Mouse (Mus musculus) Muller cell, postnatal 12 days (primary cell): ENCODE measurements at regions not wholly inside any gene's neighbourhood (a gene's known extent, or its start where the extent isn't known, plus 50 kb on each side); places are given as distances from the start of the nearest gene placed in this dataset.

Experiments used
- DNase-seq: peaks from one replicate; pipeline ENCODE4 v3.0.0-alpha.2; 2015; ENCODE audit errors: inconsistent ontology term

DNA sequence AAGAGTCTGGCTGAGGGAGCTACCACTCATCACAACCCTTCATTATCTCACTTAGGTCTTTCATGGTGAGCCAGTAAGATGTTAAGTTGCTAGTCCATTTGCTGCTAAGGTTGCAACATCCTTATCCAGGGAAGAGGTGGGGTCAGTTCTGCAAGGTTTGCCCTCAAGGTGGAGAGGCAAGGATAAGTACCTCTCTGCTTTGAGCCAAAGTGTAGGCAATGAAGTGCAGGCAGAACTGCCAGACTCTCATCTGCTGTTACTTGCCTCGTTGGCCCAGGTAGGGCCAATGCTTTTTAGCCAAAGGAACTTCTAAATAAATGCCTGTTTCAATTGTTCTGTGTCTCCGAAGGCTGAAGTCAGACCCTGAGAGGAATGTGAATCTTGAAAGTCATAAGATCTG is 59.6 kb upstream of the Lclat1 start:
- no peak for DNase-seq

DNA sequence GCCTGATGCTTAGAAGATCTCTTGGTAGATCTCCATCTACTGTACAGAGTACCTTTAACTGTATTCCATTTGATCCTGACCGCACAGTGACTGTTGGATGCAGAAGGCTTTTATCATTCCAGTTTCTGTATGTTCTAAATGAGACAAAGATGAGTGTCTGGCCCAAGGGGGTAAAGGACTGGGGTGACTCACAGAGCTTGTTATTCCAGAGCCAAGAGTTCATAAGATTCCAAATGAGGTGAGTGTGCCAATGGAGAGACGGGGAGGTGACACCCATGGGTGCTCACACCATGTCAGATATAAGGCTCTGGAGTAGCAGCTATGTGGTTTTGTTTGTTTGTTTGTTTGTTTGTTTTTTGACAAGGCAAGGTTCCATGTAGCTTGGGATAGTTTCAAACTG is 54.8 kb upstream of the Lclat1 start:
- no peak for DNase-seq

GRCm38 (mm10) chr17:73053479-73054215 is 54.1 kb upstream of the Lclat1 start:
- DNase-seq, result no peak

DNA sequence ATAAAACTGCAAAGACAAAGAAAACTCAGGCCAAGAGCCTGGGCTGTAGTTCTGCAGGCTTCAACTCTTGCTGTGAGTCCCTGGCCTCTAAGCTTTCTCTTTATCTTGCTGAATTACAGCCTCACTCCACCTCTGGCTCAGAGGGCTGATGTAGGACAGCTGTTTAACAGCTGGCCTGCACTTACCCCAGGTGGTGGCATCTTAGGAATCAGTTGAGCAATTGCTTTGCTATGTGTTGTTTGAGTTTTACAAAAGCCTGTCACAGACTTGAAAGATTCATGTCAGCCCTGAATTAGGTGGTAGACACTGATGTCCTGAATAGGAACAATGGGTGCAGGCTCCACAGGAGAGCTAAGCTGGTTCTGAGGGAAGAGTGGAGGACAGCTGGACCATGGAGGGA is 53.6 kb upstream of the Lclat1 start:
- DNase-seq, result no peak

- DNase-seq, result no peak
Measured at GRCm38 (mm10) chr17:73055197-73055596, 52.6 kb upstream of the Lclat1 start.

DNA sequence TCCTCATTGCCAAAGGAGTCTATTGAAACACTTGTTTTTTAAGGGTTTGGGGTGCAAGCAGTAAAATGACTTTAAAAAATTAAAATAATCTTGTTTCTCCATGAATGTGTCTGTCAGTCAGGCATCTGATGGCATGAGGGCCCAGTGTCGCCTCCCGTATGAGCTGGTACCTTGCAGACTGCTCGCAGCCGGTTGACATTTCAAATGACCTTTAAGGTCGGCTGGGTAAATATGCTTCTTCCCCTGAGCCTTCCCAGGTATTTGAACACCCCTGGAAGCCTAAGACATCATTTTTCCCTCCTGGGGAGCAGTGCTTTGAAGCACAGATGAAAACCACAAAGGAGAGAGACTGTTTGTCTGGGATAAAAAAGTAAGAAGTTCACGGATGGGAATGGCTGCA is 52.2 kb upstream of the Lclat1 start:
- DNase-seq, result no peak

GRCm38 (mm10) chr17:73056616-73057015 is 51.2 kb upstream of the Lclat1 start:
- no peak for DNase-seq
